Mouse (Mus musculus) CH12.LX (cell line): Measurements from ENCODE around the gene Itga9.

Source experiments
- CTCF ChIP-seq, 2 experiments: IDR thresholded peaks in 1 of 2; conservative IDR thresholded peaks in 1 of 2; 2 replicates each; pipeline ENCODE4 v1.5.1; 2011 to 2012; ENCODE audit warnings: low read depth in 2 of 2, low read length in 2 of 2, improper control_type of control experiment in 1 of 2, inconsistent platforms in 1 of 2, mild to moderate bottlenecking in 1 of 2, moderate library complexity in 1 of 2
- ELF1 ChIP-seq: IDR thresholded peaks from 2 replicates; pipeline ENCODE4 v1.6.1; 2014; ENCODE audit warnings: low read depth, mild to moderate bottlenecking, inconsistent platforms, low read length, improper control_type of control experiment
- EP300 ChIP-seq: IDR thresholded peaks from 2 replicates; pipeline ENCODE4 v1.6.1; 2011; ENCODE audit warnings: low read length, improper control_type of control experiment
- GABPA ChIP-seq: IDR thresholded peaks from 2 replicates; pipeline ENCODE4 v1.6.1; 2012; ENCODE audit warnings: low read depth, low read length, improper control_type of control experiment, inconsistent platforms; ENCODE audit not compliant: insufficient replicate concordance
- HCFC1 ChIP-seq: IDR thresholded peaks from 2 replicates; pipeline ENCODE4 v1.6.1; 2012; ENCODE audit warnings: low read depth, mild to moderate bottlenecking, inconsistent platforms, low read length, improper control_type of control experiment
- JUN ChIP-seq: IDR thresholded peaks from 2 replicates; pipeline ENCODE4 v1.6.1; 2011; ENCODE audit warnings: low read depth, mild to moderate bottlenecking, low read length, improper control_type of control experiment, moderate library complexity; ENCODE audit not compliant: insufficient read depth
- MAZ ChIP-seq: IDR thresholded peaks from 2 replicates; pipeline ENCODE4 v1.6.1; 2012; ENCODE audit warnings: low read depth, mild to moderate bottlenecking, inconsistent platforms, low read length, improper control_type of control experiment, moderate library complexity
- NELFE ChIP-seq: IDR thresholded peaks from 2 replicates; pipeline ENCODE4 v1.6.1; 2011; ENCODE audit warnings: low read depth, low read length, improper control_type of control experiment
- POLR2A ChIP-seq: IDR thresholded peaks from 2 replicates; pipeline ENCODE4 v1.6.1; 2011; ENCODE audit warnings: low read depth, mild to moderate bottlenecking, improper control_type of control experiment, low read length

- TF ChIP-seq POLR2A (no peak), GABPA (no peak), MAZ (no peak), CTCF (conservative IDR thresholded peaks at IDR 0.05 in 1 of 2, IDR thresholded peaks at IDR 0.05 in 1 of 2; ENCODE audit: low read depth in 2 of 2, low read length in 2 of 2) (no peak), HCFC1 (no peak), JUN (no peak), NELFE (no peak), EP300 (no peak), ELF1 (no peak)
These were observed 306.6 kb downstream of the Itga9 start for GRCm38 (mm10) chr9:118913048-118913447.
